10 mouse cellular contexts compared by ENCODE assay signal in genomic region chr14:59075845-59076745, GRCm38 (mm10).
DNase-seq lines count a peak whose midpoint lies in the region; ATAC-seq lines count a peak whose summit lies in the region.
"Had no signal": no experiment of that assay in that cellular context is flagged by ENCODE, and none has a peak within 500 bp of the region (broad histone marks: within the 10 kb centered on the region; RNA-seq: fewer than 3 reads in every experiment).

No protein-coding gene starts in this region.

- ATAC-seq in kidney, embryonic 14.5 days (ENCODE audit: low FRiP score, low TSS enrichment): peak; percentile 55; the same call in 1 of the 2 replicates
- peak; percentile 76 for ATAC-seq in heart, embryonic 15.5 days (replicated peaks; ENCODE audit: insufficient number of reproducible peaks, insufficient read depth, low FRiP score, low read depth)
- ATAC-seq in midbrain, embryonic 14.5 days (ENCODE audit: low FRiP score, low TSS enrichment): no peak

- DNase-seq in kidney, postnatal 14 days: no peak
- peak; percentile 39 for DNase-seq in embryo, embryonic 9.5 days (ENCODE audit: extremely low spot score)
- peak; percentile 51 for DNase-seq in midbrain, embryonic 14.5 days
- no peak for DNase-seq in urinary bladder, adult 18-20 months (ENCODE audit: low spot score in 2 of 2)
- DNase-seq in frontal cortex, postnatal 10 days (ENCODE audit: low spot score in 2 of 2): no peak
- DNase-seq in thymus, postnatal 10 days (ENCODE audit: low spot score in 2 of 2): no peak

- no peaks in the 10 kb centered on the region for H3K9me3 ChIP-seq in kidney, embryonic 14.5 days (ENCODE audit: control insufficient read depth, low read length)
- no peaks in the 10 kb centered on the region for H3K9me3 ChIP-seq in heart, embryonic 15.5 days (replicated peaks)
- no peaks in the 10 kb centered on the region for H3K9me3 ChIP-seq in midbrain, embryonic 14.5 days (ENCODE audit: control insufficient read depth, low read length)

- WGBS in kidney, embryonic 14.5 days: 41% methylated on average over 29 of the region's 29 CpGs
- WGBS in heart, embryonic 15.5 days: 35% methylated on average over 29 of the region's 29 CpGs
- 43% methylated on average over 29 of the region's 29 CpGs for WGBS in midbrain, embryonic 14.5 days

- no peaks in the 10 kb centered on the region for H3K4me1 ChIP-seq in kidney, embryonic 14.5 days (ENCODE audit: control insufficient read depth, insufficient read depth, low read length)
- H3K4me1 ChIP-seq in heart, embryonic 15.5 days (replicated peaks): peaks cover 6% of the 10 kb centered on the region; the same call in 1 of the 2 replicates
- H3K4me1 ChIP-seq in midbrain, embryonic 14.5 days (ENCODE audit: control insufficient read depth, insufficient read depth, low read length): no peaks in the 10 kb centered on the region

- H3K27me3 ChIP-seq in kidney, embryonic 14.5 days (ENCODE audit: control insufficient read depth, insufficient read depth, low read length): no peaks in the 10 kb centered on the region
- H3K27me3 ChIP-seq in heart, embryonic 15.5 days: no peaks in the 10 kb centered on the region
- H3K27me3 ChIP-seq in midbrain, embryonic 14.5 days (ENCODE audit: control insufficient read depth, insufficient read depth, low read length): no peaks in the 10 kb centered on the region
- H3K27me3 ChIP-seq: CH12.LX had no signal

- no peaks in the 10 kb centered on the region for H3K36me3 ChIP-seq in kidney, embryonic 14.5 days (ENCODE audit: control insufficient read depth, insufficient read depth, low read length)
- no peaks in the 10 kb centered on the region for H3K36me3 ChIP-seq in heart, embryonic 15.5 days
- H3K36me3 ChIP-seq in midbrain, embryonic 14.5 days (ENCODE audit: control insufficient read depth, insufficient read depth, low read length): no peaks in the 10 kb centered on the region

- peak overlapping the region; percentile 25 for H3K4me2 ChIP-seq in kidney, embryonic 14.5 days (replicated peaks; ENCODE audit: low read depth, low read length)
- peak overlapping the region; percentile 39 for H3K4me2 ChIP-seq in heart, embryonic 15.5 days
- peak overlapping the region; percentile 39 for H3K4me2 ChIP-seq in midbrain, embryonic 14.5 days (ENCODE audit: low read length)

- no peak overlapping the region for H3K9ac ChIP-seq in kidney, embryonic 14.5 days (ENCODE audit: low read depth, low read length)
- no peak overlapping the region for H3K9ac ChIP-seq in heart, embryonic 15.5 days
- no peak overlapping the region for H3K9ac ChIP-seq in midbrain, embryonic 14.5 days (replicated peaks; ENCODE audit: low read length)

- peak overlapping the region; percentile 14; the same call in 1 of the 2 replicates for H3K4me3 ChIP-seq in kidney, embryonic 14.5 days (ENCODE audit: low read length)
- H3K4me3 ChIP-seq in heart, embryonic 15.5 days: peak overlapping the region; percentile 5; the same call in 1 of the 2 replicates
- no peak overlapping the region; the same call in 1 of the 2 replicates for H3K4me3 ChIP-seq in midbrain, embryonic 14.5 days (replicated peaks; ENCODE audit: low read depth, low read length)
- H3K4me3 ChIP-seq: erythroblast, embryonic 14.5 days had no signal

- no peak overlapping the region for H3K27ac ChIP-seq in kidney, embryonic 14.5 days (ENCODE audit: low read depth, low read length)
- H3K27ac ChIP-seq in heart, embryonic 15.5 days: peak overlapping the region; percentile 43
- no peak overlapping the region for H3K27ac ChIP-seq in midbrain, embryonic 14.5 days (replicated peaks; ENCODE audit: low read depth, low read length)

Comparison
In these comparisons a context has a peak if more than half of its experiments do, and no peak if none do; other contexts are left out.
1. DNase-seq: peak in embryo, embryonic 9.5 days (single experiment) and midbrain, embryonic 14.5 days (single experiment); none in kidney, postnatal 14 days (single experiment), urinary bladder, adult 18-20 months (0 of 2), frontal cortex, postnatal 10 days (0 of 2) and thymus, postnatal 10 days (0 of 2).
2. Peak in every context shown above with its lines, with median percentiles within 50 percentile points of each other: H3K4me2 ChIP-seq.